ENCODE assay signal across 9 mouse cellular contexts in the genomic region with DNA sequence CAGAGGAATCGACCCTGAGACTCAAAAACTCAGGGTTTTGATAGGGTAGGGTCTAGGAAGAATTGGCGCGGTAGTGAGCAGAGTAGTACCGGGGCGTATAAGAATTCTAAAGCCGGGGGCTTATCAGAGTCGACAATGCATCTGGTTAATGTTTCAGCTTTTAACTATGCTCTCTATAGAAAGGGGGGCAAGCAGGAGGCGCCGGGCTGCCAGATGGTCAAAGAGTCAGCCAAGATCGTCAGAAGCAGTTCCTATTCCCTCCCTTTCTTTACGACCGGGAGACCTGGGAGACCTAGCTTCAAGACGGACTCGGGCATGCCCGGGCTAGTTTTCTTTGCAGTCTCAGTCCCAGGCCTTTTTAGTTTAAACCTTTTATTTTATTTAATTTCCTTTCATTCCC. TPM values are rescaled to one million over a fixed set of nuclear protein-coding genes. Genes with fewer than 3 reads are reported as not detected.
DNase-seq lines count a peak whose midpoint lies in the region; ATAC-seq and TF ChIP-seq lines count a peak whose summit lies in the region.
"Had no signal": no experiment of that assay in that cellular context is flagged by ENCODE, and none has a peak within 500 bp of the region (broad histone marks: within the 10 kb centered on the region; RNA-seq: fewer than 3 reads in every experiment).

No protein-coding gene starts in this region.

- in situ Hi-C loops in ES-E14 (cut with MboI; ENCODE audit: low sequenced_read_pairs in 2 of 2, unreplicated experiment in 2 of 2), result loop anchor here in 1 of 2 experiments (10.0 kb wide), 1 partner anchor 442 kb away; no protein-coding TSS in a partner anchor

- no peaks in the 10 kb centered on the region for H3K27me3 ChIP-seq in heart, embryonic 13.5 days (replicated peaks)
- H3K27me3 ChIP-seq: midbrain, embryonic 12.5 days had no signal

- intact Hi-C loops in left cerebral cortex, postnatal 36 days (cut with DNase I), result no loop called here

- H3K4me1 ChIP-seq in ES-E14 (ENCODE audit: control insufficient read depth in 2 of 2, insufficient read depth in 2 of 2, low read length in 2 of 2, poor library complexity in 1 of 2), result peaks cover 1 to 4% of the 10 kb centered on the region in 2 experiments; a peak in 1 of 4 replicates
- peaks cover 18% of the 10 kb centered on the region for H3K4me1 ChIP-seq in heart, embryonic 13.5 days
- H3K4me1 ChIP-seq in lung, adult 2 months (ENCODE audit: control insufficient read depth, insufficient read depth, low read length), result no peaks in the 10 kb centered on the region; the same call in 1 of the 2 replicates

- no peak for TF ChIP-seq POLR2A in lung, adult 2 months (IDR thresholded peaks at IDR 0.05; ENCODE audit: borderline replicate concordance, extremely low read depth, low read depth, low read length)

- H3K4me3 ChIP-seq in ES-E14 (ENCODE audit: insufficient read depth in 1 of 2, low read depth in 1 of 2, low read length in 2 of 2, poor library complexity in 1 of 2, severe bottlenecking in 1 of 2), result peak overlapping the region; percentile 74 to 93
- H3K4me3 ChIP-seq in heart, embryonic 13.5 days, result peak overlapping the region; percentile 83
- H3K4me3 ChIP-seq in lung, adult 2 months (replicated peaks; ENCODE audit: extremely low read depth, low read depth, low read length), result no peak overlapping the region

- no peak for TF ChIP-seq CTCF in lung, adult 2 months (IDR thresholded peaks at IDR 0.05; ENCODE audit: insufficient read depth, low read length)

- no peaks in the 10 kb centered on the region for H3K9me3 ChIP-seq in ES-E14 (ENCODE audit: control insufficient read depth, insufficient read depth, low read depth, low read length)
- peaks cover 5% of the 10 kb centered on the region; the same call in 1 of the 2 replicates for H3K9me3 ChIP-seq in heart, embryonic 13.5 days
- H3K9me3 ChIP-seq: midbrain, embryonic 12.5 days had no signal

- peak overlapping the region; percentile 94 for H3K27ac ChIP-seq in ES-E14 (ENCODE audit: insufficient read depth, low read depth, low read length, poor library complexity, severe bottlenecking)
- H3K27ac ChIP-seq in heart, embryonic 13.5 days (replicated peaks), result peak overlapping the region; percentile 96
- H3K27ac ChIP-seq: midbrain, embryonic 12.5 days had no signal

- peak overlapping the region; percentile 84 for H3K9ac ChIP-seq in ES-E14 (ENCODE audit: insufficient read depth, low read depth, low read length, poor library complexity, severe bottlenecking)
- H3K9ac ChIP-seq in heart, embryonic 13.5 days, result no peak overlapping the region
- H3K9ac ChIP-seq: midbrain, embryonic 12.5 days had no signal

- DNase-seq in ES-E14 (ENCODE audit: low read depth, low spot score), result no peak
- DNase-seq in cerebellum, adult 11-12 months, result peak; percentile 53
- DNase-seq in lung, adult 2 months, result peak; percentile 44
- DNase-seq in B cell, adult 2 months, result no peak
- DNase-seq in left cerebral cortex, postnatal 36 days (ENCODE audit: low spot score in 2 of 2), result no peak
- no peak for DNase-seq in thymus, postnatal 10 days (ENCODE audit: low spot score in 2 of 2)

- peak overlapping the region; percentile 84 for H3K4me2 ChIP-seq in heart, embryonic 13.5 days

- ATAC-seq in heart, embryonic 13.5 days (ENCODE audit: extremely low read depth, insufficient number of reproducible peaks, low FRiP score, low TSS enrichment), result no peak
- ATAC-seq in activated CD4-positive, CD25-positive, alpha-beta regulatory T cell, adult 4 months, result no peak

- 67% methylated on average over 15 of the region's 15 CpGs for WGBS in heart, embryonic 13.5 days
- WGBS in lung, adult 2 months, result 64% methylated on average over 15 of the region's 15 CpGs

- no peaks in the 10 kb centered on the region; the same call in 1 of the 2 replicates for H3K36me3 ChIP-seq in ES-E14 (ENCODE audit: control insufficient read depth, insufficient read depth, low read length, poor library complexity, severe bottlenecking)
- H3K36me3 ChIP-seq in heart, embryonic 13.5 days, result peaks cover 13% of the 10 kb centered on the region
- H3K36me3 ChIP-seq: midbrain, embryonic 12.5 days had no signal

TF ChIP-seq in ES-E14, 5 proteins besides CTCF, POLR2A, EP300 and RAD21:
- TF ChIP-seq HCFC1 (IDR thresholded peaks at IDR 0.05; ENCODE audit: borderline replicate concordance, insufficient read depth, low read length) (no peak), ZNF384 (IDR thresholded peaks at IDR 0.05; ENCODE audit: low read depth, low read length) (no peak), MAFK (IDR thresholded peaks at IDR 0.05; ENCODE audit: insufficient read depth, low read depth, low read length) (no peak), ZC3H11A (IDR thresholded peaks at IDR 0.05; ENCODE audit: borderline replicate concordance, low read depth, low read length) (no peak), CHD2 (IDR thresholded peaks at IDR 0.05; ENCODE audit: low read depth, low read length) (no peak)

RNA-seq across cellular contexts. Expression of a gene that starts 1.3 kb away (rescaled TPM):
- total RNA-seq in ES-E14 (2012; rRNA removed), result 90.7 and 129 TPM in 2 replicates
- 16.0 and 17.9 TPM in 2 replicates for polyA plus RNA-seq in heart, embryonic 13.5 days (2015; fragmentation: Nextera tagmentation; extraction: Ambion mirVana)
- polyA plus RNA-seq in lung, adult 2 months (2012; rRNA removed), result 18.2 and 20.3 TPM in 2 replicates
- polyA plus RNA-seq in activated CD4-positive, CD25-positive, alpha-beta regulatory T cell, adult 4 months (2017; shearing (Covaris generic)), result 10 to 100 TPM; 42.6 to 43.0 TPM
- 10 to 100 TPM; 19.1 to 23.6 TPM for total RNA-seq in left cerebral cortex, postnatal 36 days (2021)

RNA-seq across cellular contexts. Expression of a gene that starts 32.8 kb away (rescaled TPM):
- 9.6 and 11.3 TPM in 2 replicates for total RNA-seq in ES-E14 (2012; rRNA removed)
- 3.7 and 4.2 TPM in 2 replicates for polyA plus RNA-seq in heart, embryonic 13.5 days (2015; fragmentation: Nextera tagmentation; extraction: Ambion mirVana)
- 0.09 and 0.18 TPM in 2 replicates for polyA plus RNA-seq in lung, adult 2 months (2012; rRNA removed)
- 1 to 10 TPM; 6.3 to 7.1 TPM for polyA plus RNA-seq in activated CD4-positive, CD25-positive, alpha-beta regulatory T cell, adult 4 months (2017; shearing (Covaris generic))
- total RNA-seq in left cerebral cortex, postnatal 36 days (2021), result 1 to 10 TPM; 4.3 to 4.4 TPM

RNA-seq across cellular contexts. Expression of a gene that starts 39.0 kb away (rescaled TPM):
- total RNA-seq in ES-E14 (2012; rRNA removed), result 0.22 TPM in 1 of 2 replicates, not detected in the other
- polyA plus RNA-seq in heart, embryonic 13.5 days (2015; fragmentation: Nextera tagmentation; extraction: Ambion mirVana), result 0.08 and 0.24 TPM in 2 replicates
- 0.10 and 0.12 TPM in 2 replicates for polyA plus RNA-seq in lung, adult 2 months (2012; rRNA removed)
- polyA plus RNA-seq in activated CD4-positive, CD25-positive, alpha-beta regulatory T cell, adult 4 months (2017; shearing (Covaris generic)), result under 1 TPM in 1 of 2 experiments, not detected in 1; 0.17 TPM
- not detected for total RNA-seq in left cerebral cortex, postnatal 36 days (2021)

Comparison
In these comparisons a context has a peak if more than half of its experiments do, and no peak if none do; other contexts are left out.
1. DNase-seq: peak in cerebellum, adult 11-12 months (single experiment) and lung, adult 2 months (single experiment); none in ES-E14 (single experiment), B cell, adult 2 months (0 of 2), left cerebral cortex, postnatal 36 days (0 of 2) and thymus, postnatal 10 days (0 of 2).